Mouse (Mus musculus) limb, embryonic 12.5 days (tissue): ENCODE results near the gene Pars2. TPM values are rescaled to one million over a fixed set of nuclear protein-coding genes. Genes with fewer than 3 reads are reported as not detected.

Source experiments
- ATAC-seq: fragments of 200-750 bp; cut with Nextera tagmentation; 2 replicates; pipeline ENCODE4 v1.8.0; 2017; ENCODE audit warnings: low read depth, moderate TSS enrichment; ENCODE audit not compliant: insufficient number of reproducible peaks, insufficient read depth, low FRiP score, low TSS enrichment
- H3K27ac ChIP-seq: fragments of 300-500 bp; sonication (generic); 2 replicates; pipeline ENCODE4 v1.5.1; 2016; ENCODE audit warnings: mild to moderate bottlenecking, moderate library complexity
- H3K27me3 ChIP-seq: fragments of 300-500 bp; sonication (generic); 2 replicates; pipeline ENCODE4 v1.6.1; 2016; ENCODE audit warnings: mild to moderate bottlenecking, moderate library complexity
- H3K36me3 ChIP-seq: fragments of 300-500 bp; sonication (generic); 2 replicates; pipeline ENCODE4 v1.6.1; 2016; ENCODE audit warnings: mild to moderate bottlenecking, moderate library complexity
- H3K4me1 ChIP-seq: fragments of 300-500 bp; sonication (generic); replicated peaks from 2 replicates; pipeline ENCODE4 v1.6.1; 2016
- H3K4me2 ChIP-seq: fragments of 300-500 bp; sonication (generic); 2 replicates; pipeline ENCODE4 v1.6.1; 2016; ENCODE audit warnings: mild to moderate bottlenecking, moderate library complexity
- H3K4me3 ChIP-seq: fragments of 300-500 bp; sonication (generic); replicated peaks from 2 replicates; pipeline ENCODE4 v1.5.1; 2016; ENCODE audit warnings: mild to moderate bottlenecking
- H3K9ac ChIP-seq: fragments of 300-500 bp; sonication (generic); replicated peaks from 2 replicates; pipeline ENCODE4 v1.6.1; 2016; ENCODE audit warnings: mild to moderate bottlenecking, moderate library complexity
- H3K9me3 ChIP-seq: fragments of 300-500 bp; sonication (generic); 2 replicates; pipeline ENCODE4 v1.6.1; 2016; ENCODE audit warnings: mild to moderate bottlenecking, moderate library complexity
- WGBS: fragments of 180-500 bp; shearing (Covaris S2); methylation state at CpG from one replicate; pipeline ENCODE4 v1.1.7; 2016; 5-methylcytosine and 5-hydroxymethylcytosine counted together
- polyA plus RNA-seq: library from polyadenylated mRNA; unstranded; fragments of >200 nt; fragmentation: Nextera tagmentation; extraction: Ambion mirVana; gene quantifications from 2 replicates; pipeline ENCODE4 v1.2.1, GENCODE M21; 2016

Gene Pars2
- polyA plus RNA-seq, 1 experiment from 2014 or later: 14.3 TPM

DNA sequence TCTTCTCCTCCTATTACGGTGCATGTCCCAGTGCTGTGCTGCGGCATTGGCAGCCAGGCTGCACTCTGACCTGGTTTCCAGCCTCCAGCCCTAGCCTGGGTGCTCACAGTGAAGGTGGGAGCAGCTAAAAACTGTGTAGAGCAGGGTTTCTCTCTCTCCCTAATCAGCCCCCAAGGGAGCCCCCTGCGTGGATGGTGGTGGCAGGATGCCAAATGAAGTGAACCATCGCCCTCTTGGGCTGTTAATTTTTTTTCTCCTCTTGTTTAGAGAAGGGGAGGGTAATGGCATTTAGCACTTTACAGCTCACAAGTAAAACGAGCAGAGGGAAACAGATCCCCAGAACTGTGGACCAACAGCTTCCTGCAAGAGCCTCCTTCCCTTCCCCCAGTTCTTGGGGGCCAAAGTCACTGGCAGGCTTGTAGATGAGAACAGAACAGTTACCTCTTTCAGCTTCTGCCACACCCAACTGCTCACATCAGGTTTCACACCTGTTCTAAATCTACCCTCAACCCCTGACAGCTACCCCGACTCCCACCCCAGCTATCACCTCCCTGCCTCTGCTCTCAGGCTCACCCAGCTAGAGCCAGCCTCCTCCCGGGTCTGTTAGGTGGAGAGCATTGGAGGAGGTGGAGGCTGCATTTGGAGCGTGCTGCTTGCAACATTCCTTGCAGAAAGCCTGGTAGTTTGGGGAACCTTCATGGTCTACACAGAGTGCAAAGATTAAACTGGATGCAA is 7.2 kb upstream of the Pars2 start:
- H3K4me1 ChIP-seq: peaks cover 34% of the 10 kb centered on the region
- no peak overlapping the region for H3K4me3 ChIP-seq
- peak overlapping the region; percentile 41 for H3K4me2 ChIP-seq
- H3K36me3 ChIP-seq: no peaks in the 10 kb centered on the region
- 0 out of 2 replicates have a peak overlapping the region, but pooled peaks have one; percentile 23 for H3K9ac ChIP-seq
- 13% methylated on average over 8 of the region's 8 CpGs for WGBS
- H3K9me3 ChIP-seq: peaks cover 5% of the 10 kb centered on the region; the same call in 1 of the 2 replicates
- H3K27ac ChIP-seq: peak overlapping the region; percentile 87
- peak; percentile 73; the same call in 1 of the 2 replicates for ATAC-seq
- H3K27me3 ChIP-seq: peaks cover 4% of the 10 kb centered on the region; the same call in 1 of the 2 replicates

DNA sequence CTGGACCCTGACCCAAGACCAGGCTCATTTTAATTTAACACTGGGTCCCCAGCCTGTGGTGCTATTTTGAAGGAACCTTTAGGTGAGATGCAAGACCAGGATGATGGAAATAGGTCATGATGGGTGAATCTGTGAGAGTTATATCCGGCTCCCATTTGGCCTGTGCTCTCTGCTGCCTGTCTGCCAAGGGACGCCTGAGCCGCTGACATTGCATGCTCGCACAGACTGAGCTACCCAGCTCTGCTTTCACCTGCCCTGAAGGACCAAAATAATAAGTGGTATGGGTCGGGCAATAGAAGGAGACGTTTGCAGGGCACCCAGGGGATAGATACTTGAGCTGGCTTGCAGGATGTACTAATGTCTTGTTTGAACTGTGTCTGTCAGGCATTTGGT is 6.7 kb upstream of the Pars2 start:
- Histone ChIP-seq H3K4me2 (peak overlapping the region; percentile 41), H3K9me3 (peaks cover 5% of the 10 kb centered on the region; the same call in 1 of the 2 replicates), H3K4me3 (no peak overlapping the region), H3K36me3 (no peaks in the 10 kb centered on the region), H3K27me3 (peaks cover 4% of the 10 kb centered on the region; the same call in 1 of the 2 replicates), H3K27ac (peak overlapping the region; percentile 87), H3K9ac (0 out of 2 replicates have a peak overlapping the region, but pooled peaks have one; percentile 31), H3K4me1 (peaks cover 34% of the 10 kb centered on the region)
- no peak for ATAC-seq
- 68% methylated on average over 6 of the region's 6 CpGs for WGBS

DNA sequence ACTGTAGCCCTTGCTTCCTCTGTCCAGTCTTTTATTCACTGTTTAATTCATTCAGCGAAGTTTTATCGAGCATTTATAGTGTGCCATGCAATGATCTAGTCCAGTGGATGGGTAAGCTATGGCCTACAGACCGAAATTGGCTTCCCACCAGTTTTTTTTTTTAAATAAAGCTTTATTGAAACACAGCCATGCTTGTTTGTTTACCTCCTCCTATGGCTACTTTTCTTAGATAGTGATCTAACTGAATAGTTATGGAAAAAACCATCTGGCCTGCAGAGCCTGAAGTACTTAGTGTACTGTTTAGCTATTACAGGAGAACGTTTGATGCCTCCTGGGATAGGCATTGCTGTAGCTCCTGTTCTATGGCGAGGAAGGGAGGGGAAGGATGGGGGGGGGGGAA is 5.1 kb upstream of the Pars2 start:
- Histone ChIP-seq H3K27ac (no peak overlapping the region), H3K4me3 (no peak overlapping the region), H3K27me3 (peaks cover 4% of the 10 kb centered on the region; the same call in 1 of the 2 replicates), H3K36me3 (no peaks in the 10 kb centered on the region), H3K9me3 (no peaks in the 10 kb centered on the region), H3K4me2 (no peak overlapping the region), H3K9ac (no peak overlapping the region), H3K4me1 (peaks cover 34% of the 10 kb centered on the region)
- 72% methylated on average over 5 of the region's 5 CpGs for WGBS
- no peak for ATAC-seq

DNA sequence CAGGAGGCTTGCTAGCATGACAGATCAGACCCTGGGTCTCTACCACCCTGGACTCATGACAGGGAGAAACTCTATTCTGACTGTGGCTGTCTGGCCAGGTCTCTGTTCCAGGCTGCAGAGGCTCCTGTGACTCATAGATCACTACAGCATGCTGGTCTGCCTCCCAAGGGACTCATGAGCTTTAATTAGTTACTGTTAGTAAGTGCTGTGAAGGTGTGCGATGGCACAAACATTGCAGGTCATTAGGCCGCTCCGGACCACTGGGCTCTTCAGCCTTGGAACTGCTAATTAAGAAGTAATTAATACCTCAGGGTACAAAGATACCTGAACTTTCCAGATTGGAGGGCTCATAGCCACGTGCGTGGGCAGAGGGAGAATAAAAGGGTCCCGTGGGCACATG is 3.7 kb upstream of the Pars2 start:
- ATAC-seq: no peak
- WGBS: 68% methylated on average over 6 of the region's 6 CpGs

DNA sequence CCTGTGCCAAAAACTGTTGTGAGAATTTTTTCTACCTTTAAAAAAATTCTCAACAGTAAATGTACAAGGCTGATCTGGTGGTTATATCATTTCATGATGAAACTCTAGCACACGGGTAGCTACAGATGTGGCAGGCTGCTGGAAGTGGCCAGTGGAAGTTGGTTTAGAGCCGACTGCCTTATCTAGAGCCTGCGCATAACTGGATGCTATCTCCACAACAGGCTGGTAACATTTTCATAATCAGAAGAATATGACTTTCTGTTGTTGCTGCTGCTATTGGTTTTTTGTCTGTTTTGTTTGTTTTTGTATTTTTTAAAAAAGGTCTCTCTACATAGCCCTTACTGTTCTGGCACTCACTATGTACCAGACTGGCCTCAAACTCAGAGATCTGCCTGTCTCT is 1.7 kb downstream of the Pars2 start:
- H3K36me3 ChIP-seq: peaks cover 41% of the 10 kb centered on the region
- peaks cover 7% of the 10 kb centered on the region; the same call in 1 of the 2 replicates for H3K4me1 ChIP-seq
- no peak overlapping the region for H3K4me2 ChIP-seq
- no peak overlapping the region for H3K9ac ChIP-seq
- no peak overlapping the region for H3K4me3 ChIP-seq
- no peak overlapping the region for H3K27ac ChIP-seq
- peaks cover 2% of the 10 kb centered on the region; the same call in 1 of the 2 replicates for H3K27me3 ChIP-seq
- no peak for ATAC-seq
- H3K9me3 ChIP-seq: no peaks in the 10 kb centered on the region
- WGBS: 94% methylated on average over 3 of the region's 3 CpGs

More for the DNA sequence above, 3.7 kb upstream of the Pars2 start:
- peaks cover 41% of the 10 kb centered on the region for H3K4me1 ChIP-seq
- H3K4me3 ChIP-seq: no peak overlapping the region
- no peak overlapping the region for H3K4me2 ChIP-seq
- no peaks in the 10 kb centered on the region for H3K9me3 ChIP-seq
- no peaks in the 10 kb centered on the region for H3K36me3 ChIP-seq
- H3K27ac ChIP-seq: no peak overlapping the region
- no peak overlapping the region for H3K9ac ChIP-seq
- H3K27me3 ChIP-seq: peaks cover 4% of the 10 kb centered on the region; the same call in 1 of the 2 replicates

DNA sequence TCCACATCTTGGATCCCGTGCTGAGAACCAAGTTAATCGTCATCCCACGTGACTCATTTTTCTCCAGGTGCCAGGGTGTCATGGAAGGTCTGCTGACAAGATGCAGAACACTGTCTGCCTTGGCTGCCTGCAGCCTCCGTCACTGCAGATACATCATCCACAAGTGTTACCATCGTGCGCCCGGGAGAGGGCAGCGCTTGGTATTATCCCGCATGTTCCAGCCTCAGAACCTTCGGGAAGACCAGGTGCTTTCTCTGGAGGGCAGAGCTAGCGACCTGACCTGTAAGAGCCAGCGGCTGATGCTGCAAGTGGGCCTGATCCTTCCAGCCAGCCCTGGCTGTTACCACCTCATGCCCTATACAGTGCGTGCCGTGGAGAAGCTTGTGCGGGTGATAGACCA is 2.2 kb downstream of the Pars2 start:
- Histone ChIP-seq H3K4me2 (no peak overlapping the region), H3K27ac (no peak overlapping the region), H3K27me3 (no peaks in the 10 kb centered on the region), H3K4me3 (no peak overlapping the region), H3K36me3 (peaks cover 46% of the 10 kb centered on the region), H3K9ac (no peak overlapping the region), H3K4me1 (peaks cover 7% of the 10 kb centered on the region; the same call in 1 of the 2 replicates), H3K9me3 (no peaks in the 10 kb centered on the region)
- ATAC-seq: no peak
- 94% methylated on average over 15 of the region's 15 CpGs for WGBS

DNA sequence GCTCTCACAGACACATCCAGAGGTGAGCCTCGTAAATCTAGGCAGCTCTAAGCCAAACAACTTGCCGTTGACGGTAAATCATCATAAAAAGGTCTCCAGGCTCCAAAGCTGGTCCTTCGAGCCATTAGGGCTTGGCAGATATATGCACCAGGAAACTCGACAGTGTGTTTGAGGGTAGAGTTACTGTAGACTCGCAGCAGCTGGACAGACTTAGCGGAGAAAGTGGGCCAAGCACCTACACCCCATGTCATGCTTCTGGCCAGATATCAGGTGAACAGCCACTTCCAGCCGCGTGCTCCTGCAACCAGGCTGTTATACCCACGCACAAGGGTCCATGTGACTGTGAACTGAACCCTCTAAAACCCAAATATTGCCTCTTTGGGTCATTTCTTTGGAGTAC is 4.8 kb downstream of the Pars2 start:
- H3K4me3 ChIP-seq: no peak overlapping the region
- H3K9me3 ChIP-seq: no peaks in the 10 kb centered on the region
- H3K9ac ChIP-seq: no peak overlapping the region
- H3K4me2 ChIP-seq: no peak overlapping the region
- H3K27me3 ChIP-seq: no peaks in the 10 kb centered on the region
- 67% methylated on average over 10 of the region's 10 CpGs for WGBS
- H3K36me3 ChIP-seq: peaks cover 71% of the 10 kb centered on the region
- H3K27ac ChIP-seq: no peak overlapping the region
- peaks cover 7% of the 10 kb centered on the region; the same call in 1 of the 2 replicates for H3K4me1 ChIP-seq
- no peak for ATAC-seq

DNA sequence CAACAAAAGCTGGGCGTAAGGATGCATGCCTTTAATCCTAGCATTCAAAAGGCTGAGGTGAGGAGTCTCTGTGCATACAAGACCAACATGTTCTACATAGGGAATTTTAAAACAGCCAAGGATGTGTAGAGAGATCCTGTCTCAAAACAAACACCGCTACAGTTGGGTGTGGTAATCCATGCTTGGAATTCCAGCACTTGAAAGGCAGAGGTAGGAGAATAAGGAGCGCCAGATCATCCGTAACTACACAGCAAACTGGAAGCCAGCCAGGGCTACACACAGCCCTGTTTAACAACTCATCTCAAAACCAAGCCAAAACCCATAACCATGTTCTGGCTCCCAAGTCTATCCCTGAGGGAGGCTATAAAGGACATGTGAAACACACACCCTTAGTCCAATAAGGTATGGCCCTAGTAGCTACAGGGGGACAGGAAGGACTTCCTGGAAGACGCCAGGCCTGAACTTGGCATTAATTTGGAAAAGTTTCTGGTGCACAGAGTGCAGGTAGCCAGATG is 13.1 kb downstream of the Pars2 start:
- H3K36me3 ChIP-seq: peaks cover 100% of the 10 kb centered on the region
- H3K4me1 ChIP-seq: no peaks in the 10 kb centered on the region; the same call in 1 of the 2 replicates
- no peak overlapping the region for H3K9ac ChIP-seq
- ATAC-seq: no peak
- no peak overlapping the region for H3K4me3 ChIP-seq
- H3K27me3 ChIP-seq: no peaks in the 10 kb centered on the region
- no peak overlapping the region for H3K27ac ChIP-seq
- no peaks in the 10 kb centered on the region for H3K9me3 ChIP-seq
- 92% methylated on average over 5 of the region's 5 CpGs for WGBS
- H3K4me2 ChIP-seq: no peak overlapping the region

DNA sequence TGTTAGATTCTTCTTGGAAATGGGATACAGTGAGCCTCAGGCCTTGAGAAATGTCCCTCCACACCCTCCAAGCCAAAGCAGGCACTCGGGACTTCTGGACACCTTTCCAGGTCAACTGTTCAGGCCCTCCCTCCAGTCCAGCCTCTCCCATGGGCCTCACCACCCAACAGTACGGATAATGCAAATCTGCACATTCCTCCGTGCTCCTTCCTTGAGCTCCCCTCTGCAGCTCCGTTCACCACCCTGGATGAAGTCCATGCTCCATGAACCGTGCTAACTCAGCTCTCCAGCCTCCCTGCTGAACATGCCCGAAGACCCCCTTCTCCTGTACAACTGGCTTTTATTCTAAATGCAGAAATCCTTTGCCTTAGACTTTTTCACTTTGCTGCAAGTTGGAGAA is 13.8 kb downstream of the Pars2 start:
- WGBS: 91% methylated on average over 6 of the region's 6 CpGs
- Histone ChIP-seq H3K4me1 (no peaks in the 10 kb centered on the region; the same call in 1 of the 2 replicates), H3K4me2 (no peak overlapping the region), H3K9me3 (no peaks in the 10 kb centered on the region), H3K36me3 (peaks cover 100% of the 10 kb centered on the region), H3K27ac (no peak overlapping the region), H3K4me3 (no peak overlapping the region), H3K9ac (no peak overlapping the region), H3K27me3 (no peaks in the 10 kb centered on the region)
- no peak for ATAC-seq

DNA sequence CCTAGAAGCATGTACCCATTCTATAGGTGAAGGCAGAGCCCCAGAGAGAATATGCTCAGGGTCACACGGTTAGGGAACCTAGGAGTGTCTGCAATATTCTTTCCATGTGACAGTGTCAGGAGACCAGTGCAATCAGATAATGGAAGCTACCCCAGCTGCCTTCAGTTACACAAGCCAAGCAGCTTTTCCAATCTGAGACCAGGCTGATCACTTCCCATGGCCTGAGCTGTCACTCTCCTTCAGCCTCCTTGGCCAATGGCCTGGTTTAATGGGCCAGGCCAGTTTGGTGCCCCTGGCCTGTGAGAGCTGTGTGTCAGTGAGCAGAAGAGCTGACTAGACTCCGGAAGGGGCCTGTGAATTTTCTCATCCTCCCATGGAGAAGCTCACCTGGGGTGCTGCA is 14.4 kb downstream of the Pars2 start:
- no peak for ATAC-seq
- 97% methylated on average over 2 of the region's 2 CpGs for WGBS
- Histone ChIP-seq H3K36me3 (peaks cover 100% of the 10 kb centered on the region), H3K27ac (no peak overlapping the region), H3K4me1 (no peaks in the 10 kb centered on the region; the same call in 1 of the 2 replicates), H3K27me3 (no peaks in the 10 kb centered on the region), H3K4me2 (no peak overlapping the region), H3K9ac (no peak overlapping the region), H3K4me3 (no peak overlapping the region), H3K9me3 (no peaks in the 10 kb centered on the region)

DNA sequence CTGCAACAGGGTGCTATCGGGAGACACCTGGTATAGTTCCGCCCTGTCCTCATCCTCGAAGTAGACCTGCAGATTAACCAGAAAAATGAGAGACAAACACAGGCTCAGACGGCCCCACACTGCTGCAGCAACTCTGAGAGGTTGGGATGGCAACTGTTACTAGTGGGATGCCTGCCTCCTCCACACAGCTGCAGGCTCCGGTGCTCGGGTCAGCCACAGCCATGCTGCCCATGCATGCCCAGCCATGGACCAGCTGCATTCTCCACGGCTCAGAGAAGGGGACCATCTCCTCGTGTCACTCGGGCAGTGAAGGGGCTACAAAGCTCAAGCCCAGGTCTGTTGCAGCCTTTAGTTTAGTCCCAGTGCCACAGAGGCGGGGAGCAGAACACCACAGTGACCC is 14.8 kb downstream of the Pars2 start:
- WGBS: 89% methylated on average over 10 of the region's 10 CpGs
- H3K4me1 ChIP-seq: no peaks in the 10 kb centered on the region; the same call in 1 of the 2 replicates
- ATAC-seq: no peak

More for the DNA sequence above, 14.8 kb downstream of the Pars2 start:
- Histone ChIP-seq H3K27ac (no peak overlapping the region), H3K36me3 (peaks cover 100% of the 10 kb centered on the region), H3K27me3 (no peaks in the 10 kb centered on the region), H3K4me3 (no peak overlapping the region), H3K4me2 (no peak overlapping the region), H3K9ac (0 out of 2 replicates have a peak overlapping the region, but pooled peaks have one; percentile 18), H3K9me3 (no peaks in the 10 kb centered on the region)
